Mouse (Mus musculus) testis, adult 2 months (tissue): ENCODE data around the gene Ap1m2.

Experiments
- CTCF ChIP-seq: fragments of 200-500 bp; IDR thresholded peaks from 2 replicates; pipeline ENCODE4 v1.5.1; 2012; ENCODE audit warnings: low read depth, mild to moderate bottlenecking, inconsistent platforms, low read length, moderate library complexity; ENCODE audit not compliant: control insufficient read depth, insufficient read depth, insufficient replicate concordance
- POLR2A ChIP-seq: fragments of 200-500 bp; IDR thresholded peaks from 2 replicates; pipeline ENCODE4 v1.6.1; 2012; ENCODE audit warnings: low read depth, mild to moderate bottlenecking, inconsistent platforms, low read length, moderate library complexity; ENCODE audit not compliant: control insufficient read depth

DNA sequence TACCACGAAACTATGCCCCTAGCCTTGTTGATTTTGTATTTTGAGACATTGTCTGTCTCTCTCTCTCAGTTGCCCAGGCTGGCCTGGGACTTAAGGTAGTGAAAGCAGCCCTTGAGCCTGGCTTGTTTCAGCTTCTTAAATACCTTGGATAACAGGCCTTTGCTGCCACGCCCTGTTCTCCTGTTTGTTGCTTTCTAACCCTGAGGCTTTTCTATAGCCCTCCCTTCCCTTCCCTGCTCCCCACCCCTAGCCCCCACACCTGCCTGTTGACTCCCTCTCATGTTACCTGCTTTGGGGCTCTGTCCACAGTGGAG is 41.2 kb upstream of the Ap1m2 start:
- TF ChIP-seq CTCF, result no peak
- no peak for TF ChIP-seq POLR2A
